Mouse (Mus musculus): ENCODE data around the gene Mrps9.

DNA sequence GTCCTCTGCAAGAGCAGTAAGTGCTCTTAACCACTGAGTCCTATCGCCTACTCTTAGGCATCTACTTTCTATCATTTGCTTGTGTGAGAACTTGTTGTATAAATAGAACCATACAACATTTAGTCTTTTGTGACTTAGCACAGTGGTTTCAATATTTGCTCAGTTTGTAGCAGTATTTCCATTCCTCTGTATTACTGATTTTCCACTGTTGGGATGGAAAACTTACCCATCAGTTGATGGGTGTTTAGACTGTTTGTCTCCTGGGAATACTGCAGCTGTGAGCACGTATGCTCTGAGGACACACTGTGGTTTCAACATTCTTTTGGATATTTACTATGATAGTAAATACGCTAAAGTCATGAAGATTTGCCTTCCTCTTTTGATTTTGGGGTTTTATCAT, 16.2 kb downstream of the Mrps9 start:
- no peak for TF ChIP-seq CTCF (IDR thresholded peaks at IDR 0.05; ENCODE audit: borderline replicate concordance, control insufficient read depth, extremely low read depth, insufficient read depth, low read length, poor library complexity)
- TF ChIP-seq POLR2A (IDR thresholded peaks at IDR 0.05; ENCODE audit: control insufficient read depth, extremely low read depth, insufficient read depth, low read length, poor library complexity), result no peak
